Mouse (Mus musculus) NIH3T3 (cell line): ENCODE results near the gene Gm21788.
"Not testable (repeated sequence)": the region's sequence is repeated elsewhere in the genome, so short reads cannot be mapped to it uniquely, and the experiment has no call there.

ENCODE experiments used
- DNase-seq: peaks from one replicate; pipeline ENCODE4 v3.0.0-alpha.2; 2012; ENCODE audit warnings: low read depth

Gm21788 gene

GRCm38 (mm10) chrY:7404710-7405109 lies at the start of gene Gm21788:
Gm21788 (plus strand) TSS chrY:7405010.
- DNase-seq = not testable (repeated sequence)
